Mouse (Mus musculus) left cerebral cortex, postnatal 14 days (tissue): ENCODE results near the gene Tkt. TPM values are rescaled to one million over a fixed set of nuclear protein-coding genes. Genes with fewer than 3 reads are reported as not detected.
"Not testable (repeated sequence)": the region's sequence is repeated elsewhere in the genome, so short reads cannot be mapped to it uniquely, and the experiment has no call there.

ENCODE experiments used
- DNase-seq, 2 experiments: peaks; one replicate each; pipeline ENCODE4 v3.0.0; 2021 to 2022; ENCODE audit warnings: low spot score in 2 of 2, mixed read lengths in 1 of 2
- intact Hi-C: fragments of 180-260 bp; cut with DNase I; formaldehyde crosslinking; loops from one replicate; pipeline ENCODE4 v1.15.1; 2025
- long read RNA-seq, 2 experiments: library from polyadenylated mRNA; stranded (forward); transcript quantifications; one replicate each; pipeline ENCODE4 v2.0.0; 2021
- total RNA-seq, 2 experiments: library from RNA; stranded (reverse); gene quantifications; 2 replicates each; pipeline ENCODE4 v1.2.3; 2021

Tkt gene
- 100 to 1,000 TPM; 171 to 188 TPM for total RNA-seq
- long read RNA-seq, experiment 1, transcript Tkt-201 (14 exons, 3,223 nt): major isoform, 30 of 39 reads
- long read RNA-seq, experiment 1, partial matches to known transcripts: 6 of 39 reads
- long read RNA-seq, experiment 1, other reads (novel, unspliced or antisense): 2 of 39 reads
- long read RNA-seq, experiment 2, transcript Tkt-201 (14 exons, 3,223 nt): major isoform, 27 of 40 reads
- long read RNA-seq, experiment 2, partial matches to known transcripts: 11 of 40 reads
- long read RNA-seq, experiment 2, other reads (novel, unspliced or antisense): 1 of 40 reads

DNA sequence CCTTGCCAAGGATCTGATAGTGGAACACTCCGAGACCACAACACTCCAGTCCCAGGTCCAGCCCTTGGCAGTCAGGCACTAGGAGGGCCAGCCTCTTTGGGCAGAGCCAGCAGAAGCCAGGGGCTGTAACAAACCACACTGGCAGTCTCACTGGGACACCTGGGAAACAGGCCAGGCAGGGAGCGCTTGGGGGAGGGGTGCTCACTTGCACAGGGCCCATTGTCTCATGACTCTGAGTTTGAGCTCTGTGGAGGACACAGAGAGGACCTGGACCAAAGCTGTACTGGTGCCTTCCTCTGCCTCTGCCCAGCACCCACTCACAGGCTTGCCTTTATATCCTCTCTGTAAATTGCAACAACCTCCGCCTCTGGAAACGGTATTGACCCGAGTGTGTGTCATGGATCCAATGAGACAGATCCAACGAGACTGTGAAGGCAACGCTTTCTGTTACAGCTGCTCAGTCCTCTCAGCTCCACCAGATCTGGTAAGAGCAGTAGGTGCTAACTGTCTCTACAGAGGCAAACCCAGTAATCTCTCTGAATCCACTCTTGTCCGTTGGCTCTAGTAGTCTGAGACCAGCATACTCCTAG lies at the start of gene Tkt:
Gene Tkt (plus strand): TSS at position 229 of the 590 bp plus-strand sequence.
- intact Hi-C loops: no loop called here
- DNase-seq: peak; percentile 69 to 85

DNA sequence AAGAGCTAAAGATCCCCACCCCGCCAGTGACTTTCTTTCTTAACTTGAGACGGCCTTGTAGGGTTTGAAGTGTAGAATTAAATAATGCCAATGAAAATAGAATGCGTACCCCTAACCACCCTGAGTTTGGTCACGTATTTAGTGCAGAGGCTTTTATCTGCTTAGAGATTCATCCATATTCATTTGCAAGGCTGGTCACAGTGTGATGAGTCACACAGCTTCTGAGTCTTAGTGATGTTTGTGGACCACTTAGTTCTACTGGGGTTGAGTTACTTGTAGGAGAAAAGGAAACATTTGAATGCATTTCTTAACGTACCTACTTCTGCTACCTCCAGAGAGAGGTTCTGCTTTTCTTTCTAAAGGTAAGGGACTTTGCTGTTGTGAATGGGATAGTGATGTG lies 43.2 kb upstream of the Tkt start:
- no peak for DNase-seq
- intact Hi-C loops: no loop called here

DNA sequence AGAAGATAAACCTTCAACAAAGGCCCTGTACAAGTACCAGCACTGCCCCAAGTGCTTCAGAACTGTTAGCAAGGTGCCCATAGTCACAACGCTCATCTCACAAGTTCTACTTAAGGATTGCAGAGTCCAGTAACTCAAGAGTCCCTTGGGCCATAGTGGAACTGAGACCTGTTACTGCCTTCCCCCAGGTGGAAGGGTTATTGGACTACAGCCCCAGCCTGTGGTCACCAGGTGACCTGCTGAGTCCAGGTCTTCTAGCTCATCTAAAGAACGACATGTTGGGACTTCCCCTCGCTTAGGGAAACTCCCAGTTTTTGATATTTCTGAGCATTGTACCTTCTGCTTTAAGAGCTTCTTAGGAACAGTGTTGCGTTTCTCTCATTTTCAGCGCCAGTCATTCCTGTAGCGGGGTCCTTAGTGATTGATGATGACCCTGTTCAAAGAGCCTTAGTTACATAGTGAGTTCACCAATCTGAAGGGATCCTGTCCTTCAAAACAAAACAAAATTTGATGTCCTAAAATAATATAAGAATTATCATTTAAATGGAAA lies 37.9 kb upstream of the Tkt start:
- DNase-seq: no peak
- intact Hi-C loops: no loop called here

DNA sequence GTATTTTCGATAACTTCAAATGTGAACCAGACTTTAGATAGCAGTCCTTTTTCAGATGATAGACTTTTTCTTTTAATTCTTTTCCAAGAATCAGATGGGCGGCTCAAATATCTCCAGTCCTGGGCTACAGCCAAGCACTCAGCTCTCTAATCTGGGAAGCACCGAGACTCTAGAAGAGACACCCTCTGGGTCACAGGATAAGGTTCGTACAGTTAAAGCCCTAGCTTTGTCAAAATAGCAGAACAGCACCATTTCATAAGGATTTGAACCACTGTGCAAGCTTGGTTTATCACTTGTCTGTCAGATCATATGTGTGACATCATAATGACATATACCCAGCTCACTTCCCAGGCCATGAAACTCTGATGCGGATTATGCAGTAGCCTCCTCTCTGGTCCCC lies 35.3 kb upstream of the Tkt start:
- no peak for DNase-seq
- intact Hi-C loops: no loop called here

DNA sequence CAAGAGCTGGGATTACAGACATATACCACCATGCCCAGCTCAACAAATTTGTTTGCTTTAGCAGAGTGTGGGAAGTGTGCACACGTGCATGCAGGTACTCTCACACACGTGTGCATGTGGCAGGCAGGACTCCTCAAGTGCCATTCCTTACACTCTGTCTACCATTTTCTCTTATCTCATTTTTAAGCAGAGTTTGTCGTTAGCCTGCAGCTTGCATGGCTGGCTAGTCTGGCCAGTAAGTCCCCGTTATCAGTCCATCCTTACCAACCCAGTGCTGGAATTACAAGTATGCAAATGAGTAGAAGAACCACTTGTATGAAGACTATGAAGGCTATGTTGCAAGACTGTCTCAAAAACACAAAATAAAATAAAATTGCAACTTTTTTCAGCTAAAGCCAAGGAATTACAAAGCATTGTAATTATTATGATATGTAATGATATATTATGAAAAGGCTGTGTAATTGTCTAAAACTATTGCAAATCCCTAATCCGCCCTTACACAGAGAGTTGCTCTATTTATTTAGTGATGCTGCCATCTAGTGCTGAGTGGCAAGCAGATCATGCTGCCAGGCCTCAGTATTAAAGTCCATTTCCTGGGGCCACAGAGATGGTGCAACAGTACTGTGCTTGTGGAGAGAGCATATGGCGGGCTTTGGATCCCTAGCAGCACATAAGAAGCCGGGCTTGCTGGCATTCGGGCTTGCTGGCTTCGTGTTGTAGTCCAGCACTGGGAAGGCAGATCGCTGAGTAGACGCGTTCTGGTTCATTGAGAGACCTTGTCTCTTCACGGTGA lies 32.0 kb upstream of the Tkt start:
- intact Hi-C loops: no loop called here
- no peak for DNase-seq

DNA sequence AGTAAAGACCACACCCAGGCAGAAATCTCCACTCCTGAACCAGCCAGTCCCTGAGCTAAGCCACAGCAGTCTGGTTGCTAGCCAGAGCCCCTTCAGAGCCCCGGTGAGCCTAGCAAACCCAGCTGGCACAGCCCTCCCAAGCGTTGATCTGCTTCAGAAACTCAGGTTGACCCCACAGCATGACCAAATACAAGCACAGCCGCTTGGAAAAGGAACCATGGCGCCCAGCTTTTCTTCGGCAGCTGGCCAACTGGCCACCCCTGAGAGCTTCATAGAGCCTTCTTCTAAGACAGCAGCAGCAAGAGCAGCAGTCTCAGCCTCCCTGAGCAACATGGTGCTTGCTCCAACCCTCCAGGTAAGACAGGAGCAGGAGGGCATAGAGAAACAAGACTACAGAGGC lies 28.8 kb upstream of the Tkt start:
- intact Hi-C loops: no loop called here
- DNase-seq: no peak

DNA sequence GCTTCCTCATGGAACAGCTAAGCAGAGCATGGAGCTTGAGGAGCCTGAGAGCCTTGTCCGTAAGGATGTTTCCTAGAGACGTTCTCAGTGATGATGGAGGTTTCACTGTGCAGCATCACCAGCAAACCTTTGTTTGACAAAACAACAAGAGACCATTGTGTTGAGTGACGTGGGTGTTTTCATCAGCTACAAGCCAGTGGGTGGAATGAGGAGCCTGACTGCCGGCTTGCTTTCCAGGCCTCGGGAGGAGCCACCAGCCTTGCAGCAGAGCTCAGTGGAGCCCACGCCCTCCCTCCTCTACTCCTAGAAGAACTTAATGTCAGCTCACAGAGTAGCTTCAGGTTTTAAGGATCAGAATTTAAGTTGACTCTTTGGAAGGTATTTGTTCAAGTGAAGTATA lies 24.8 kb upstream of the Tkt start:
- no peak for DNase-seq
- intact Hi-C loops: no loop called here

DNA sequence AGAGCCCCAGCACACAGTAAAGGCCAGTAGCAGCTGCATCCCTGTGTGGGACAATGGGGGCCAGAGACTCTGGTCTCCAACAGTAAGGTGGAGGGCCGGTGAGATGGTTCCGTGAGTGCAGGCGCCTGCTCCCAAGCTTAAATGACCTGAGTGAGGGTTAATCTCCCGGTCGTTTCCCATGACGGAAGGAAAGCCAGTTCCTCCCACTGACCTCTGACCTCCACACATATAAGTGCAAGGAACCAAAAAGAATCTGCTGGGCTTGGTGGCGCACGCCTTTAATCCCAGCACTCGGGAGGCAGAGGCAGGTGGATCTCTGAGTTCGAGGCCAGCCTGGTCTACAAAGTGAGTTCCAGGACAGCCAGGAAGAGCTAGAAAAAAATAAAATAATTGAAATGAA lies 19.8 kb upstream of the Tkt start:
- DNase-seq: no peak
- intact Hi-C loops: no loop called here

DNA sequence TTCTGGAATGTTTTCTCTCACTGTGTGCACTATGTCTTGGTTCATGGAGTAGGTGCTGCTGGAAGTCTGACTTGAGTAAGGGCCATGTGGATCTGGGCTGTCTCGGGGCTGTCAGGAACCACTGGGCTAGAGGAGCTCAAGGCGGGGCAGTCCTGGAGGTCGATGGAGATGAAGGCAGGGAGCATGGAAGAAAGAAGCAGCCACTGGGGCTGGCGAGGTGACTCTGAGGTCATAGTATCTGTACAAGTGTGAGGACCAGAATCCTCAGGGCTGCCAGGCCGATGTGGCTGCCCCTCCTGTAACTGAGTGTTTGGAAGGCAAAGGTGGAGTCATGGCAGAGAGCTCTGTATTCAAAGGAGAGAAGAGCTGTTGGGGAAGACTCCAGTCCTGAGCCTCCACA lies 19.2 kb upstream of the Tkt start:
- DNase-seq: no peak
- intact Hi-C loops: no loop called here

DNA sequence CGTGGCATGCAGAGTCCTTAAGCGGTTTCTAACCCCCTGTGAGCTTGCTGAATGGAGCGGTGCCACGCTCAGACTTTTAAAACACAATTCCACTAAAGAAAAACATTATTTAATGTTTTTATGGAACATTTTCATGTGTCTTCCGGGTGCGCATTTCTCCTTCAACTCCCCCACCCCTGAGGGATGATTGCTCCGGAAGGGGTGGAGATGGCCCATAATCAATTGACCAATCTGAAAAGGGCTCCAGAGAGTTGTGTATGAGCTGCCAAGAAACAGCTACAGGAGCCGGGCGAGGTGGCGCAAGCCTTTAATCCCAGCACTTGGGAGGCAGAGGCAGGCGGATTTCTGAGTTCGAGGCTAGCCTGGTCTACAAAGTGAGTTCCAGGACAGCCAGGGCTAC lies 18.7 kb upstream of the Tkt start:
- no peak for DNase-seq
- intact Hi-C loops: no loop called here

DNA sequence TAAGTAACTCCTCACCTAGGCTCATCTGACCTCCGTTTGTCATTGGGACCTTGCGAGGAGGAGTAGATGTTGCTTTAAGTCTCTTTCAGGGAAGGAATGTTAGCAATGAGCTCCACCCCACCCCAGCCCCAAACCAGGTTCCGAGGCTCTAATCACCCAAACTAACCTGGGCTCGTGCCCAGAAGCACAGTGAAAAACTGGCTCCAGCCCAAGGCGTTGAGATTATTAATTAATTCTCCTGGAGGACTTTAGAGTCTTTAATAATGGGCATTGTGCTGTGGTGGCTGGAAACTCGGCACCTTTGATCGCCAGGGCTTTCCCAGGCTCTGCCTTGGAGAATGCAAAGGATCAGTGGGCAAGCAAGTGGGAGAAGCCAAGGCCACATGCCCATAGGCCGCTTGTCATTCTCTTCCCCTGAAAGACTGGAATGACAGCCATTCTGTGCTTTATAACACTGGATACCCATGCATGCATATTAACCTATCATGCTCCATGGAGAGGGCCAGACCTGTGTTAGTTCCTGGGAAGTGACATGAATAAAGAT lies 17.4 kb upstream of the Tkt start:
- intact Hi-C loops: no loop called here
- no peak for DNase-seq

DNA sequence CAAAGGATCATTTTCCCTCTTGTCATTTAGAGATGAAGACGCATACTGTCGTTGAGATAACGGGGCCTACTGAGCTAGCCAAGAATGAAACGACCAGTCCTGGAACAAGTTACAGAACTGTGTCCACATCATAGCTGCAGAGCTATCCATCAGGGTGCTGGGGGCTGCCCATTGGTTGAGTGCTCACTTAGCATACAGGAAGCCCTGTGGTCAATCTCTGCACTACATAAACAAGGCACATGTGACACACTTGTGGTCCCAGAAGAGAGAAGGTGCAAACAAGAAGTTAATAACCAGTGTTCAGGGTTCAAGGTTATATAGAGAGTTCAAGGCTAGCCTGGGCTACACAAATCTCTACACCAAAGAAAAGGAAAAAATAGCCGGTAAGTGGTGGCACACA lies 16.7 kb upstream of the Tkt start:
- intact Hi-C loops: no loop called here
- no peak for DNase-seq

DNA sequence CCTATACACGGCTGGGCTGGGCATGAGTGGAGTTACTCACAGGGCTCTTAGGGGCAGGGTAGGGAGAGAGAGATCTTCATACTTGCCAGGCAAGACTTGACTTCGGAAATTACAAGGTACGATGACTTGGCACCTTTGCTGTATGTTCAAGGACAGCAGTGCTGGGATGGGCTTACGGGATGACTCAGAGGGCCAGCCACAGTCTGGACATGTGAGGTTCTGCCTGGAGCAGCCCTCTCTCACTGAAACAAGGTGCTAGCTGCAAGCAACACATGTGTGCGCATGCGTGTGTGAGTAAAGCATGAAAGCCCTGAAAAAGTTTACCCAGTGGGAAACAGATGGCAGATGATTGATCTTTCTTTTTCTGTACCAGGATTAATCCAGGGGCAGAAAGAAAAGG lies 16.3 kb upstream of the Tkt start:
- no peak for DNase-seq
- intact Hi-C loops: no loop called here

DNA sequence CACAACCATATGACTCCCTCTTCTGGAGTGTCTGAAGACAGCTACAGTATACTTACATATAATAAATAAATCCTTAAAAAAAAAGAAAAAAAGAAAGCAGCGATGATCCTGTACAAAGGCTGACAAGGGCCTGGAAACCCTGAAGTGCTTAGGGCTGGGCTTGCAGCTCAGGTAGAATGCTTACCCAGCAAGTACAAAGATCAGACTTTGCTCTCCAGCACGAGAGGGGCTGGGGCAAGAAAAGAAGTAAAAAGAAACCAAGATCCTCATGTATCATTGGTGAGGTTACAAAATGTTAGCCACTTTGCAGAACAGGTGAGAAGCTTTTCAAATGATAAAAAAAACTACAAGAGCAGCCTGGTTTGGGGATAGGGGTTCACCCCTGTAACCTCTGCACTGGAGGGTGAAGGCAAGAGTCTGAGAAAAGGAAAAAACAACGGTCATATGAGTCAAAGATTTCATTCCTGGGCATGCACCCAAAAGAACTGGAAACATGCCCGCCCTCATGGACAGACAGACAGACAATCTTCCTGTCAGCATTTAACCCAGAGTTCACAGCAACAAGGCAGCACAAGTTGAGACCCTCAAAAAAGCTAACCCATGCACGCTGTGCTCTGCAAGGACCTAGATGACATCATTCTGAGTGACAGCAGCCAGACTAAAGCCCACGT lies 14.2 kb upstream of the Tkt start:
- DNase-seq: no peak
- intact Hi-C loops: no loop called here

DNA sequence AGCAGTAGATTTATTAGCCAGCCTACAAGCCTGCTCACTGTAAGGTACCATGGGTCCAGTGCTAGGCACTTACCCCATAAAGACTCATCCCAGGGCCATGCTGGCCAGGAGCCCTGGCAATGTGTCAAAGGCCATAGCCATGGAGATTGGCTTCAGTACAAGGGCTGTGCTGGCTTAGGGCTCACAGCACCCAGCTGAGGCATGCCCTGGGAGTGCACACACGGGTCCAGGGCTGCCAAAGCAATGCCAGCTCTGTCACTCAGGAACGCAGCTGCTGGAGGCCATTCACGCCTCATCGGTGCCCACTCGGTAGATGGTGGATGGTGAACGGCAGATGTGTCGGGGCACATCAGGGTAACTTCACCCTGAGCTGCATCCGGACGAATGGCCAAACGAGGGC lies 6.6 kb upstream of the Tkt start:
- intact Hi-C loops: no loop called here

DNA sequence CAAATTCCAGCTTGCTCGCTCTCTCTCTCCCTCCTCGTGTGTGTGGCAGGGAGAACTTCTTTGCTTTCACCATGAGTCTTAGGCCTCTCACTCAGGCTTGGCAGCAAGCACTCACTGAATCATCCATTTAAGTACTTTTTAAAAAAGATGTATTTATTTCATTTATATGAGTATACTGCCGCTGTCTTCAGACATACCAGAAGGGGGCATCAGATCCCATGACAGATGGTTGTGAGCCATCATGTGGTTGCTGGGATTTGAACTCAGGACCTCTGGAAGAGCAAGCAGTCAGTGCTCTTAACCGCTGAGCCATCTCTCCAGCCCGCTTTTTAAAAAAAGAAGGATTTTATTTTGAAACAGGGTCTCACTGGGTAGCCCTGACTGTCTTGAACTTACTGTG lies 4.8 kb upstream of the Tkt start:
- intact Hi-C loops, DNase-seq: not testable (repeated sequence)

More for the DNA sequence above, 6.6 kb upstream of the Tkt start:
- DNase-seq: peak; percentile 52 to 60

DNA sequence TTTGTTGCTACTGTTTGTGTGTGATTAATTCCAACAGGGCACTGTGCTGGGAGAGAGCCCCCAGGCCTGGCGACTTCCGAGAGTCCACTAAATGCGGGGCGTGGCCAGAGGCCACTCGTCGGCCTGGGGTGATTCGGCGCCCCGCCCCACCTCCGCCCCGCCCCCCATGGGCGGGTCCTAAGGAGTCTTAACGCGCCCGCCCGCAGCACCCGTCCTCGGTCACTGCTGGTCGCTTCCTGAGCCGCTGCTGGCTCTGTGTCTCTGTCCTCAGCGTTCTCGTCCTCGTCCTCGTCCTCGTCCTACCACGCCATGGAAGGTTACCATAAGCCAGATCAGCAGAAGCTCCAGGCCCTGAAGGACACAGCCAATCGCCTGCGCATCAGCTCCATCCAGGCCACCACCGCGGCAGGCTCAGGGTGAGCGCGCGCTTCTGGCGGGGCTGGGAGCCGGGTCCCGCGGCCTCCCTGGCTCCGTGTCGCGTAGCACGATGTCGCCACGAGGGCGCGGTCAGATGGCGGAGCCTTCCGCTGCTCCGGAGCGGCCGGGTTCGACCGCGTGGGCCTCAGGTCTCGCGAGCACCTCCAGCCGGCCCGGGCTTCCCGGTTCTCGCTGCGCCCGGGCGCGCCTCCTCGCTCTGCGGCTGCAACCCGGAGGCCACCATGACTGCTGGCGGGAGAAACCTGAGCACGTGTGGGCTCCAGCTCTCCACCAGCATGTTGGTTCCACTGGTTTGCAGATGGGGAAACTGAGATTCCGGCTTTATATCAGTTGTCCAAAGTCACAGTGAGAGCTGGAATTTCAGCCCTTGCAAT lies 1.0 kb downstream of the Tkt start:
- peak; percentile 94 for DNase-seq
- intact Hi-C loops: no loop called here

DNA sequence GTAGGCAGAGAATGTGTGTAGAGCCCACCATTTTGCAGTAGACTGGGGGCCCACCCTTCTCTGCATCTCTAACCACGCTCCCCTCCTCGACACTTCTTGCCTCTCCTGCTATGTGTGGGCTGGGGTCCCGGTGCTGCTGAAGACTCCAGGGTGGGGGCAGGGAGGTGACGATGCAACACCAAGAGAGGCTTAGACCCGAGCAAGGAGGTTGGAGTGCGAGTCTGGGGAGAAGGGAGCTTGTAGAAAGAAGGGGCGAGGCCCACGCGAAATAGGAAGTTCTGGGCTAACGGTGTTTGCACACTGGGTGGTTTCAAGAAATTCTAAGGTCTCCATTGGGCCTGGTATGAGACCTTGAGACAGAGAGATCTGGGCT lies 1.6 kb downstream of the Tkt start:
- intact Hi-C loops: no loop called here

More for the DNA sequence above, 1.6 kb downstream of the Tkt start:
- DNase-seq: no peak
